Mouse (Mus musculus): ENCODE measurements around the gene Dnase2b.

GRCm38 (mm10) chr3:146611821-146612220 is 3.6 kb downstream of the Dnase2b start:
- TF ChIP-seq CTCF (IDR thresholded peaks at IDR 0.05; ENCODE audit: low read depth) (no peak), EP300 (IDR thresholded peaks at IDR 0.05; ENCODE audit: low read depth) (no peak)

Data from liver, postnatal 0 days (tissue).